Mouse (Mus musculus) spleen, postnatal 14 days (tissue): Measurements from ENCODE around the gene Vapa.
"Not testable (repeated sequence)": the region's sequence is repeated elsewhere in the genome, so short reads cannot be mapped to it uniquely, and the experiment has no call there.

Experiments
- DNase-seq, 2 experiments: peaks; one replicate each; pipeline ENCODE4 v3.0.0; 2021 to 2022; ENCODE audit warnings: low spot score in 2 of 2

Gene Vapa

GRCm38 (mm10) chr17:65564189-65564588 lies 49.2 kb downstream of the Vapa start:
- no peak for DNase-seq

- DNase-seq: no peak
Observed at GRCm38 (mm10) chr17:65563345-65563744, 50.0 kb downstream of the Vapa start.

- peak in 1 of 2 experiments; percentile 49 for DNase-seq
Observed at GRCm38 (mm10) chr17:65562761-65563160, 50.6 kb downstream of the Vapa start.

GRCm38 (mm10) chr17:65561361-65562015 lies 51.9 kb downstream of the Vapa start:
- DNase-seq: no peak

GRCm38 (mm10) chr17:65559273-65559672 lies 54.1 kb downstream of the Vapa start:
- DNase-seq: peak in 1 of 2 experiments; percentile 32

- no peak for DNase-seq
Observed at GRCm38 (mm10) chr17:65558788-65559187, 54.6 kb downstream of the Vapa start.

GRCm38 (mm10) chr17:65558217-65558616 lies 55.1 kb downstream of the Vapa start:
- peak in 1 of 2 experiments; percentile 49 for DNase-seq

- DNase-seq: no peak
Observed at GRCm38 (mm10) chr17:65557212-65557611, 56.1 kb downstream of the Vapa start.

- DNase-seq: no peak
Observed at GRCm38 (mm10) chr17:65556798-65557197, 56.6 kb downstream of the Vapa start.

- DNase-seq: no peak
Observed at GRCm38 (mm10) chr17:65552426-65552997, 60.8 kb downstream of the Vapa start.

GRCm38 (mm10) chr17:65550357-65550756 lies 63.0 kb downstream of the Vapa start:
- no peak for DNase-seq

- no peak for DNase-seq
Observed at GRCm38 (mm10) chr17:65548698-65549365, 64.5 kb downstream of the Vapa start.

- not testable (repeated sequence) for DNase-seq
Observed at GRCm38 (mm10) chr17:65546221-65546620, 67.1 kb downstream of the Vapa start.

- DNase-seq: no peak
Observed at GRCm38 (mm10) chr17:65540441-65541272, 72.7 kb downstream of the Vapa start, which contains the start of gene Tmem232. Tmem232 (minus strand) TSS chr17:65540782.

- no peak for DNase-seq
Observed at GRCm38 (mm10) chr17:65536156-65536555, 77.2 kb downstream of the Vapa start.

- DNase-seq: not testable (repeated sequence)
Observed at GRCm38 (mm10) chr17:65532381-65532780, 81.0 kb downstream of the Vapa start.
